Mouse (Mus musculus) limb, embryonic 14.5 days (tissue): ENCODE data around the gene Cd300ld2. TPM values are rescaled to one million over a fixed set of nuclear protein-coding genes. Genes with fewer than 3 reads are reported as not detected.

Experiments used
- ATAC-seq: fragments of 200-750 bp; cut with Nextera tagmentation; 2 replicates; pipeline ENCODE4 v1.8.0; 2017; ENCODE audit warnings: low read depth, moderate number of reproducible peaks, moderate TSS enrichment; ENCODE audit not compliant: low FRiP score
- DNase-seq: peaks from one replicate; pipeline ENCODE4 v3.0.0-alpha.2; 2015; ENCODE audit warnings: low spot score
- H3K27ac ChIP-seq: fragments of 300-500 bp; sonication (generic); replicated peaks from 2 replicates; pipeline ENCODE4 v1.5.1; 2014; ENCODE audit warnings: low read depth, mild to moderate bottlenecking, low read length, moderate library complexity, mixed read lengths
- H3K27me3 ChIP-seq: fragments of 300-500 bp; sonication (generic); 2 replicates; pipeline ENCODE4 v1.6.1; 2014; ENCODE audit warnings: low read length, mixed read lengths; ENCODE audit not compliant: control insufficient read depth, insufficient read depth
- H3K36me3 ChIP-seq: fragments of 300-500 bp; sonication (generic); 2 replicates; pipeline ENCODE4 v1.6.1; 2014; ENCODE audit warnings: mild to moderate bottlenecking, low read length, moderate library complexity, mixed read lengths; ENCODE audit not compliant: control insufficient read depth, insufficient read depth
- H3K4me1 ChIP-seq: fragments of 300-500 bp; sonication (generic); 2 replicates; pipeline ENCODE4 v1.6.1; 2014; ENCODE audit warnings: antibody characterized with exemption, low read length, mixed read lengths; ENCODE audit not compliant: control insufficient read depth, insufficient read depth
- H3K4me2 ChIP-seq: fragments of 300-500 bp; sonication (generic); replicated peaks from 2 replicates; pipeline ENCODE4 v1.6.1; 2014; ENCODE audit warnings: low read depth, mild to moderate bottlenecking, low read length, moderate library complexity; ENCODE audit not compliant: severe bottlenecking
- H3K4me3 ChIP-seq: fragments of 300-500 bp; sonication (generic); replicated peaks from 2 replicates; pipeline ENCODE4 v1.5.1; 2014; ENCODE audit warnings: low read length
- H3K9ac ChIP-seq: fragments of 300-500 bp; sonication (generic); 2 replicates; pipeline ENCODE4 v1.6.1; 2014; ENCODE audit warnings: mild to moderate bottlenecking, low read depth, low read length, moderate library complexity; ENCODE audit not compliant: severe bottlenecking
- H3K9me3 ChIP-seq: fragments of 300-500 bp; sonication (generic); 2 replicates; pipeline ENCODE4 v1.6.1; 2016; ENCODE audit warnings: low read length; ENCODE audit not compliant: control insufficient read depth
- POLR2A ChIP-seq: fragments of 200-500 bp; IDR thresholded peaks from 2 replicates; pipeline ENCODE4 v1.8.0; 2012; ENCODE audit warnings: inconsistent platforms, mild to moderate bottlenecking, moderate library complexity, borderline replicate concordance; ENCODE audit not compliant: insufficient read depth, insufficient read length; ENCODE audit errors: extremely low read depth
- WGBS: fragments of 180-500 bp; shearing (Covaris S2); extraction: QIAGEN DNeasy Blood & Tissue Kit; methylation state at CpG from one replicate; pipeline ENCODE4 v1.1.7; 2014; 5-methylcytosine and 5-hydroxymethylcytosine counted together
- polyA plus RNA-seq, 2 experiments: library from polyadenylated mRNA; depleted of rRNA in 1 of 2; stranded (reverse) in 1 of 2; unstranded in 1 of 2; fragments of >200 nt; fragmentation: Nextera tagmentation in 1 of 2; extraction: Ambion mirVana in 1 of 2; gene quantifications; 2 replicates each; pipeline versions ENCODE4 v1.2.1 to v1.2.3; 2012 to 2014

The Cd300ld2 gene
- polyA plus RNA-seq, 2 experiments, result not detected

GRCm38 (mm10) chr11:114965182-114965828, 50.7 kb downstream of the Cd300ld2 start:
- Histone ChIP-seq H3K4me3 (no peak overlapping the region), H3K36me3 (no peaks in the 10 kb centered on the region), H3K4me1 (no peaks in the 10 kb centered on the region), H3K9ac (no peak overlapping the region), H3K9me3 (no peaks in the 10 kb centered on the region), H3K27ac (no peak overlapping the region), H3K27me3 (no peaks in the 10 kb centered on the region), H3K4me2 (no peak overlapping the region)
- no peak for TF ChIP-seq POLR2A
- DNase-seq (no peak), ATAC-seq (no peak)
- 46% methylated on average over 3 of the region's 3 CpGs for WGBS

DNA sequence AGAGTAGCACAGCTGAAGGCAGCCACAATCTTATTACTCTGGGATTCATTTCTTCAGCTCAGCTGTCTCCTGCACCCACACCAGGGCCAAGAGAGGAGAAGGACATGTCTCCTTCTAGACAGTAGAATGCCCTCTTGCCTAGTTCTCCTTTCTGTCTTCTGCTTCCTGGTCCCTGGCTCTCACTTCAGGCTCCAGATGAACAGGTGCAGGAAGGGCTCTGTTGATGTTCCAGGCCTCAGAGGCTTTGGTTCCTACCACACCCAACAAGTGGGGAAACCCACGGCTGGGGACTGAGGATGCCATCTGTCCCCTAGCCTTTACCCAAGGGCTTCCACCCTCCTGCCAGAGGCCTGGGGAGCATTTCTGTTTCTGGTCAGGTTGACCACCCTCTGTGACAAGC, 55.6 kb downstream of the Cd300ld2 start:
- Histone ChIP-seq H3K4me3 (no peak overlapping the region), H3K9me3 (no peaks in the 10 kb centered on the region), H3K9ac (no peak overlapping the region), H3K27me3 (no peaks in the 10 kb centered on the region), H3K4me2 (no peak overlapping the region), H3K27ac (no peak overlapping the region), H3K4me1 (no peaks in the 10 kb centered on the region), H3K36me3 (no peaks in the 10 kb centered on the region)
- 65% methylated on average over 1 of the region's 1 CpGs for WGBS
- DNase-seq (no peak), ATAC-seq (no peak)
- TF ChIP-seq POLR2A, result no peak

Other genes starting within 250 kb of the Cd300ld2 start
- gene Btbd17, start 220.2 kb downstream of the Cd300ld2 start, polyA plus RNA-seq (2012; rRNA removed), result 2.7 and 3.2 TPM in 2 replicates
- gene Btbd17, start 220.2 kb downstream of the Cd300ld2 start, polyA plus RNA-seq (2014; fragmentation: Nextera tagmentation; extraction: Ambion mirVana), result 1.00 and 1.4 TPM in 2 replicates
- gene Gpr142, start 217.3 kb downstream of the Cd300ld2 start, polyA plus RNA-seq (2012; rRNA removed), result 0.19 TPM in 1 of 2 replicates, not detected in the other
- not detected in 2 replicates for gene Gpr142, start 217.3 kb downstream of the Cd300ld2 start, polyA plus RNA-seq (2014; fragmentation: Nextera tagmentation; extraction: Ambion mirVana)
- gene Gprc5c, start 165.0 kb downstream of the Cd300ld2 start, polyA plus RNA-seq (2012; rRNA removed), result 34.1 and 48.8 TPM in 2 replicates
- 35.5 and 42.3 TPM in 2 replicates for gene Gprc5c, start 165.0 kb downstream of the Cd300ld2 start, polyA plus RNA-seq (2014; fragmentation: Nextera tagmentation; extraction: Ambion mirVana)
- gene Cd300a, start 126.2 kb downstream of the Cd300ld2 start, polyA plus RNA-seq (2012; rRNA removed), result 2.2 and 3.1 TPM in 2 replicates
- 1.2 and 1.5 TPM in 2 replicates for gene Cd300a, start 126.2 kb downstream of the Cd300ld2 start, polyA plus RNA-seq (2014; fragmentation: Nextera tagmentation; extraction: Ambion mirVana)
- gene Cd300lb, start 81.8 kb downstream of the Cd300ld2 start, polyA plus RNA-seq (2012; rRNA removed), result 0.33 TPM in 2 replicates
- 0.32 and 0.82 TPM in 2 replicates for gene Cd300lb, start 81.8 kb downstream of the Cd300ld2 start, polyA plus RNA-seq (2014; fragmentation: Nextera tagmentation; extraction: Ambion mirVana)
- not detected in 2 replicates for gene Cd300c, start 47.0 kb downstream of the Cd300ld2 start, polyA plus RNA-seq (2012; rRNA removed)
- gene Cd300c, start 47.0 kb downstream of the Cd300ld2 start, polyA plus RNA-seq (2014; fragmentation: Nextera tagmentation; extraction: Ambion mirVana), result not detected in 2 replicates
- 0.13 and 0.22 TPM in 2 replicates for gene Cd300ld, start 26.3 kb downstream of the Cd300ld2 start, polyA plus RNA-seq (2012; rRNA removed)
- 0.29 and 0.36 TPM in 2 replicates for gene Cd300ld, start 26.3 kb downstream of the Cd300ld2 start, polyA plus RNA-seq (2014; fragmentation: Nextera tagmentation; extraction: Ambion mirVana)
- gene Cd300c2, start 14.3 kb downstream of the Cd300ld2 start, polyA plus RNA-seq (2012; rRNA removed), result 2.4 and 2.7 TPM in 2 replicates
- gene Cd300c2, start 14.3 kb downstream of the Cd300ld2 start, polyA plus RNA-seq (2014; fragmentation: Nextera tagmentation; extraction: Ambion mirVana), result 4.0 and 4.1 TPM in 2 replicates
- 0.18 TPM in 1 of 2 replicates, not detected in the other for gene Cd300ld4, start 10.8 kb upstream of the Cd300ld2 start, polyA plus RNA-seq (2012; rRNA removed)
- not detected in 2 replicates for gene Cd300ld4, start 10.8 kb upstream of the Cd300ld2 start, polyA plus RNA-seq (2014; fragmentation: Nextera tagmentation; extraction: Ambion mirVana)
- 0.24 and 0.48 TPM in 2 replicates for gene Cd300ld5, start 21.6 kb upstream of the Cd300ld2 start, polyA plus RNA-seq (2012; rRNA removed)
- gene Cd300ld5, start 21.6 kb upstream of the Cd300ld2 start, polyA plus RNA-seq (2014; fragmentation: Nextera tagmentation; extraction: Ambion mirVana), result not detected in 2 replicates
- 0.37 and 0.65 TPM in 2 replicates for gene Cd300ld3, start 32.2 kb upstream of the Cd300ld2 start, polyA plus RNA-seq (2012; rRNA removed)
- gene Cd300ld3, start 32.2 kb upstream of the Cd300ld2 start, polyA plus RNA-seq (2014; fragmentation: Nextera tagmentation; extraction: Ambion mirVana), result not detected in 2 replicates
- 0.10 and 0.15 TPM in 2 replicates for gene Cd300e, start 46.0 kb upstream of the Cd300ld2 start, polyA plus RNA-seq (2012; rRNA removed)
- gene Cd300e, start 46.0 kb upstream of the Cd300ld2 start, polyA plus RNA-seq (2014; fragmentation: Nextera tagmentation; extraction: Ambion mirVana), result 0.08 and 0.10 TPM in 2 replicates
- 1.5 and 1.7 TPM in 2 replicates for gene Rab37, start 75.2 kb upstream of the Cd300ld2 start, polyA plus RNA-seq (2012; rRNA removed)
- gene Rab37, start 75.2 kb upstream of the Cd300ld2 start, polyA plus RNA-seq (2014; fragmentation: Nextera tagmentation; extraction: Ambion mirVana), result 1.5 and 1.8 TPM in 2 replicates
- gene Cd300lf, start 117.8 kb upstream of the Cd300ld2 start, polyA plus RNA-seq (2012; rRNA removed), result 0.35 and 0.65 TPM in 2 replicates
- gene Cd300lf, start 117.8 kb upstream of the Cd300ld2 start, polyA plus RNA-seq (2014; fragmentation: Nextera tagmentation; extraction: Ambion mirVana), result 0.14 and 0.29 TPM in 2 replicates
- 19.1 and 22.0 TPM in 2 replicates for gene Slc9a3r1, start 147.1 kb upstream of the Cd300ld2 start, polyA plus RNA-seq (2012; rRNA removed)
- gene Slc9a3r1, start 147.1 kb upstream of the Cd300ld2 start, polyA plus RNA-seq (2014; fragmentation: Nextera tagmentation; extraction: Ambion mirVana), result 29.9 and 33.7 TPM in 2 replicates
- gene Tmem104, start 171.3 kb upstream of the Cd300ld2 start, polyA plus RNA-seq (2012; rRNA removed), result 9.2 and 16.9 TPM in 2 replicates
- gene Tmem104, start 171.3 kb upstream of the Cd300ld2 start, polyA plus RNA-seq (2014; fragmentation: Nextera tagmentation; extraction: Ambion mirVana), result 11.4 and 12.4 TPM in 2 replicates
- 25.6 and 32.1 TPM in 2 replicates for gene Nat9, start 171.7 kb upstream of the Cd300ld2 start, polyA plus RNA-seq (2012; rRNA removed)
- gene Nat9, start 171.7 kb upstream of the Cd300ld2 start, polyA plus RNA-seq (2014; fragmentation: Nextera tagmentation; extraction: Ambion mirVana), result 20.0 and 24.3 TPM in 2 replicates